Mouse (Mus musculus) C2C12 (cell line): ENCODE results near the gene Olfr157. TPM values are rescaled to one million over a fixed set of nuclear protein-coding genes. Genes with fewer than 3 reads are reported as not detected.
A peak's percentile ranks its signal among the peaks of the same experiment; 100 is the strongest.

ENCODE experiments used
- H3K27me3 ChIP-seq: one replicate; pipeline ENCODE4 v1.6.1; 2011; ENCODE audit not compliant: control insufficient read depth, insufficient read depth, insufficient read length
- H3K36me3 ChIP-seq: one replicate; pipeline ENCODE4 v1.6.1; 2011; ENCODE audit not compliant: control insufficient read depth, insufficient read depth
- H3K4me3 ChIP-seq: one replicate; pipeline ENCODE4 v1.5.1; 2011; ENCODE audit warnings: mild to moderate bottlenecking, control low read depth; ENCODE audit not compliant: poor library complexity, insufficient read depth, severe bottlenecking
- H3K79me2 ChIP-seq: one replicate; pipeline ENCODE4 v1.6.1; 2011; ENCODE audit not compliant: control insufficient read depth, insufficient read depth
- H3K79me3 ChIP-seq: one replicate; pipeline ENCODE4 v1.6.1; 2011; ENCODE audit warnings: low read depth, control low read depth
- H3ac ChIP-seq: one replicate; pipeline ENCODE3; 2011; ENCODE audit warnings: low read depth; ENCODE audit not compliant: control insufficient read depth, insufficient read length
- CEBPB ChIP-seq: IDR thresholded peaks from one replicate; pipeline ENCODE4 v1.6.1; 2011; ENCODE audit warnings: low read depth, mild to moderate bottlenecking, control low read depth, moderate library complexity
- CTCF ChIP-seq: IDR thresholded peaks from one replicate; pipeline ENCODE4 v1.5.1; 2011; ENCODE audit not compliant: control insufficient read depth, insufficient read depth, insufficient read length
- FOSL1 ChIP-seq: IDR thresholded peaks from one replicate; pipeline ENCODE4 v1.8.0; 2011; ENCODE audit warnings: mild to moderate bottlenecking, low read length; ENCODE audit not compliant: poor library complexity, insufficient read depth, severe bottlenecking
- MAX ChIP-seq: IDR thresholded peaks from one replicate; pipeline ENCODE4 v1.6.1; 2011; ENCODE audit warnings: mild to moderate bottlenecking, control low read depth
- MYOD1 ChIP-seq: IDR thresholded peaks from one replicate; pipeline ENCODE4 v1.6.1; 2011; ENCODE audit warnings: low read depth; ENCODE audit not compliant: control insufficient read depth, insufficient read length
- MYOG ChIP-seq: IDR thresholded peaks from one replicate; pipeline ENCODE4 v1.6.1; 2011; ENCODE audit not compliant: control insufficient read depth, insufficient read length; ENCODE audit errors: extremely low read depth
- USF1 ChIP-seq: IDR thresholded peaks from one replicate; pipeline ENCODE4 v1.6.1; 2011; ENCODE audit warnings: low read depth, mild to moderate bottlenecking, control low read depth, moderate library complexity
- long read RNA-seq, 2 experiments: library from polyadenylated mRNA; unstranded; transcript quantifications; one replicate each; pipeline ENCODE4 v2.0.0; 2019 to 2020
- polyA plus RNA-seq: library from polyadenylated mRNA; unstranded; fragments of >200 nt; fragmentation: generic; extraction: Trizol; gene quantifications from one replicate; pipeline ENCODE4 v1.2.1, GENCODE M21; 2012; ENCODE audit warnings: missing spikeins

Gene Olfr157
- not detected for polyA plus RNA-seq
- long read RNA-seq, experiment 1 = 0 reads
- long read RNA-seq, experiment 2 = 0 reads

DNA sequence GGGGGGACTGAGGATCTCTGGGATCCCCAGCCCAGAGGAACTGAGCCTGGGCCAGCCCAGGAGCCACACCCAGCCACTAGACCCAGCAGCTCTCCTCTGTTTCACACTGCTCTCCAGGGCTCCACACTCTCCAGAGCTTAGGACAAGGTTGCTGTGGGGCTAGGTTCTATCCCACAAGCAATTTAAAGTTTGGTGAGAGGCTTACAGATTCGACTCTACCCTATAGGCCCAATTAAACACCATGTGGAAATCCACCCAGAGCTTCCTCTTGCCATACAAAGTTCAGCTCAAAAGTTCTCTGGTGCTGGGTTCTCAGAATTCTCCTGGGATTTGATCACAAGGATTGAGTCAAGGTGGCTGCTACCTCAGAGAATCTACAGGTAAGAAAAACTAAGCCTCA lies at the start of gene Olfr157:
Gene Olfr157 (minus strand): TSS at position 101 of the 400 bp plus-strand sequence.
- H3ac ChIP-seq = no peak within 1 kb of the TSS
- no peaks in the 10 kb centered on the region for H3K79me2 ChIP-seq
- no peaks in the 10 kb centered on the region for H3K79me3 ChIP-seq
- TF ChIP-seq CTCF (no peak), MAX (no peak), MYOD1 (no peak), FOSL1 (no peak)
- H3K4me3 ChIP-seq = no peak within 1 kb of the TSS
- no peaks in the 10 kb centered on the region for H3K36me3 ChIP-seq
- peaks cover 16% of the 10 kb centered on the region for H3K27me3 ChIP-seq

DNA sequence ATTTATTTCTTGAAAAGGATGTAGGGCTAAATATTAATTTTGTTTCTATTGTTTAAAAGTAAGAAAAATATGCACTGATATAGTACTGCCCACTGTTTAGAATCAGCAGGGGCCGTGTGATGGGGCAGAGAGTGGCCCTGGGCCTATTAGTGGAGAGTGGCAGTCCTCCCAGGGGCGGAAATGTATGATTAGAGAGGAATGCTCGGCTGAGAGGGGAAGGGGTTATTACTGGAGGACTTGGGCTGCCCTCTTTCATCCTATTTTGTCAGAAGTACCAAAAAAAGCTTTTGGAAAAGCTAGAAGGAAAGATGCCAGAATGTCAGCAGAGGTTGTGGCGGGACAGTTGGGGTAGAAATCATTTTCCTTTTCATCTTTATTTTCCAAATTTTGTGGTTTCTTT lies 44.2 kb upstream of the Olfr157 start:
- Histone ChIP-seq H3K79me3 (no peaks in the 10 kb centered on the region), H3K27me3 (no peaks in the 10 kb centered on the region), H3K79me2 (no peaks in the 10 kb centered on the region), H3K36me3 (no peaks in the 10 kb centered on the region), H3ac (no peak overlapping the region), H3K4me3 (no peak overlapping the region)
- TF ChIP-seq USF1 (no peak), MYOD1 (no peak), FOSL1 (no peak), CEBPB (no peak), CTCF (no peak), MYOG (no peak), MAX (no peak)

DNA sequence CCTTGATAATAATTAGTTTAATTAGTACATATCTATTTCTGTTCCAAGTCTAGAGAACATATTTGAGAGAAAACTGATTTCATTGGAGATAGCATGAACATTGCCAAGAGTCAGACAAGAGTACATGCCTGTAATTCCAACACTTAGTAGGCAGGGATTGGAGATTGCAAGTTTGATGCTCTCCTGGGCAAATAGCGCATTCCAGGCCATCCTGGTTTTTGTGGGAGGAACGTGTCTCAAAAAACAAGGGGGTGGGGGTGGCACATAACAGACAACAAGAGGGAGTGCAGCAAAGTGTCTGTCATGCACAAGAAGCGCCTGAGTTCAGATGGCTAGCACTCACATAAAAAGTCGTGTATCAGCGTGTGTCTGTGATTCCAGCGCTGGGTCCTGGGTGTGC lies 39.6 kb upstream of the Olfr157 start:
- H3K27me3 ChIP-seq = no peaks in the 10 kb centered on the region
- TF ChIP-seq MAX (no peak), MYOD1 (no peak), MYOG (no peak), CTCF (no peak), USF1 (no peak), FOSL1 (no peak), CEBPB (no peak)
- no peaks in the 10 kb centered on the region for H3K79me3 ChIP-seq
- no peaks in the 10 kb centered on the region for H3K79me2 ChIP-seq
- no peaks in the 10 kb centered on the region for H3K36me3 ChIP-seq
- H3ac ChIP-seq = no peak overlapping the region
- H3K4me3 ChIP-seq = no peak overlapping the region

DNA sequence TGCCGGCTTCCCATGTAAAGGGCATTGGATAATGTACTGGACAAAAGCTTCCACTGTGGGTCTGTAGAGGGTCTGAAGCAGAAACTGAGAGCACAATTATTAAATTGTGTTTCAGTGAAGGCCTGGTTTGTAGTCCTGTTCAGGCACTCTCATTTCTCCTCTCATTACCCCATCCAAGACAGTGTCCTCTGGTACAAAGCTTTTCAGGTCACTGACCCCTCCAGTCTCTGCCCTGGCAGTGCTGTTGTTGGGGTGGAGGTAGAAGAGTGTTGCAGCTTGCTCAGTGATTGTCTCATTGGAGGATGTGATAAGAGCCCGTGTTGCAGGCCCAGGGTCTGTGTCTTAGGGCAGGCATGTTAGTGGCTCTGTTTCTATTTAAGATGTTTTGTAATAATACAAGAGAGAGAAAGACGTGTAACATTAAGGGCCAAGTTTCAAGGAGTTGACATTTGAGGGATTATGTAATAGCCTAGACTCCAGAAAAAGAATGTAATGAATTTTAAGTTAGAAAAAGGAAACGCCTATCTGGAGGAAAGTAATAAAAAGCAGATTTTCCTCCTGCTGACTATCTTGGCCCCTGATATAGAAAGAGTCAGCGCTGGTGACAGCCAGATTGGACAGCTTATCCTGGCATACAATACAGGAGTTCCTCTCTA lies 38.2 kb upstream of the Olfr157 start:
- Histone ChIP-seq H3K36me3 (no peaks in the 10 kb centered on the region), H3K4me3 (no peak overlapping the region), H3K27me3 (peaks cover under 1% of the 10 kb centered on the region), H3K79me2 (no peaks in the 10 kb centered on the region), H3K79me3 (no peaks in the 10 kb centered on the region), H3ac (no peak overlapping the region)
- TF ChIP-seq MYOG = no peak
- TF ChIP-seq USF1 = no peak
- no peak for TF ChIP-seq MAX
- no peak for TF ChIP-seq FOSL1
- TF ChIP-seq CEBPB = no peak
- no peak for TF ChIP-seq CTCF
- TF ChIP-seq MYOD1 = no peak

DNA sequence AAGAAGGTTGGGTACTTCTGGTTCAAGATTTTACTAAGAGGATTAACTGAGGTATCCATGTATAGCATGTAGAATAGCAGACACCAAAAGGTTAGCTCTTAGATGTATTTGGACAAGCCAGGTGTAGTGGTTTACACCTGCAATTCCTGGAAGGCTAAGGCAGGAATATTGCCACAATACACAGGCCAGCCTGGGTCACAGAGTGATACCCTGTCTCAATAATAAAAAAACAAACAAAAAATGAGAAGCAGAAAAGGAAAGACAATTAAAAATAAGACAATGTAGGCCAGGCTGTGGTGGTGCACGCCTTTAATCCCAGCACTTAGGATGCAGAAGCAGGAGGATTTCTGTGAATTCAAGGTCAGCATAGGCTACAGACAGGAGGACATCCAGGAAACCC lies 37.2 kb upstream of the Olfr157 start:
- Histone ChIP-seq H3K27me3 (peaks cover 7% of the 10 kb centered on the region), H3K79me3 (no peaks in the 10 kb centered on the region), H3K79me2 (no peaks in the 10 kb centered on the region), H3K36me3 (no peaks in the 10 kb centered on the region), H3K4me3 (no peak overlapping the region), H3ac (no peak overlapping the region)
- TF ChIP-seq CTCF = no peak
- TF ChIP-seq MAX = no peak
- no peak for TF ChIP-seq MYOD1
- no peak for TF ChIP-seq MYOG

DNA sequence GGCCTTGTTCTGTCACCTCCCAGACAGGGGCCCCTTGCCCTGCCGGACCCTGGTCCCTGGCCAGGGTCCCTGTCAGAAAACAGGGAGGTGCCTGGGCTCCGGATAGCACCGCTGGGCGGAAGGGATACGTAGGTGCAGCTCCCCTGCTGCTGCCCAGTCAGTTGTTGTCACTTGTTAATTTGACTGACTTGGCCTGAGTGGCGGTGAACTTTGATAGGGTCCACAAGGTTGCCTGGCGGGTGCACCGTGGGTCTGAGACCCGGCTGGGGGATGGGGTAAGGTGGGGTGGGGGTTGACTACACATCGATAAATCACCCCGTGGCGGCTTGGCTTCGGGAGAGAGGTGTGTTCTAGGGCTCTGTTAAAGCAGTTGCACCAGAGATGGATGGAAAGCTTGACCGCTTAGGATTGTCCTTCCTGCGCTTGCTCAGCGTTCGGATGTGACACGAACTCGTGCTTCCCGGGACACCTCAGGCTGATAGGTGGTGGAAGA lies 36.0 kb upstream of the Olfr157 start:
- peak overlapping the region; percentile 43 for H3K4me3 ChIP-seq
- H3ac ChIP-seq = peak overlapping the region; percentile 75
- no peaks in the 10 kb centered on the region for H3K79me3 ChIP-seq
- H3K36me3 ChIP-seq = no peaks in the 10 kb centered on the region
- no peak for TF ChIP-seq CEBPB
- no peak for TF ChIP-seq MYOG
- TF ChIP-seq CTCF = no peak
- H3K27me3 ChIP-seq = peaks cover 13% of the 10 kb centered on the region
- H3K79me2 ChIP-seq = no peaks in the 10 kb centered on the region
